Mouse (Mus musculus): ENCODE data around the gene Efcab6. TPM values are rescaled to one million over a fixed set of nuclear protein-coding genes. Genes with fewer than 3 reads are reported as not detected.

Gene Efcab6
- total and polyA plus RNA-seq, 3 experiments, result not detected

- no peak for DNase-seq (ENCODE audit: low read depth, low spot score)
- Histone ChIP-seq H3K79me2 (ENCODE audit: control insufficient read depth, insufficient read depth, low read length, poor library complexity) (no peaks in the 10 kb centered on the region), H3K9ac (ENCODE audit: control insufficient read depth, low read depth, low read length, poor library complexity, severe bottlenecking) (no peak overlapping the region), H3K4me3 (ENCODE audit: control insufficient read depth in 1 of 2, insufficient read depth in 1 of 2, low read depth in 2 of 2, low read length in 2 of 2) (no peak overlapping the region), H3K27me3 (ENCODE audit: control insufficient read depth in 1 of 2, insufficient read depth in 2 of 2, low read length in 2 of 2) (no peaks in the 10 kb centered on the region), H3K9me3 (replicated peaks; ENCODE audit: insufficient read depth, low read length) (no peaks in the 10 kb centered on the region), H3K27ac (ENCODE audit: control insufficient read depth, low read depth, low read length) (no peak overlapping the region), H3K36me3 (ENCODE audit: control insufficient read depth in 1 of 2, insufficient read depth in 2 of 2, low read length in 2 of 2) (no peaks in the 10 kb centered on the region), H3K4me1 (ENCODE audit: control insufficient read depth in 1 of 2, insufficient read depth in 2 of 2, low read length in 2 of 2) (no peaks in the 10 kb centered on the region)
- TF ChIP-seq USF2 (IDR thresholded peaks at IDR 0.05; ENCODE audit: borderline replicate concordance in 1 of 2, insufficient read depth in 1 of 2, low read depth in 1 of 2, low read length in 2 of 2) (no peak), ZMIZ1 (IDR thresholded peaks at IDR 0.05; ENCODE audit: low read depth, low read length) (no peak), POLR2AphosphoS5 (IDR thresholded peaks at IDR 0.05; ENCODE audit: borderline replicate concordance, low read depth, low read length) (no peak), GABPA (IDR thresholded peaks at IDR 0.05; ENCODE audit: low read depth, low read length) (no peak), NRF1 (IDR thresholded peaks at IDR 0.05; ENCODE audit: insufficient read depth, low read depth, low read length, poor library complexity, severe bottlenecking) (no peak), CHD1 (IDR thresholded peaks at IDR 0.05; ENCODE audit: low read depth, low read length) (no peak), UBTF (IDR thresholded peaks at IDR 0.05; ENCODE audit: borderline replicate concordance, insufficient read depth, low read depth, low read length) (no peak), ZC3H11A (IDR thresholded peaks at IDR 0.05; ENCODE audit: low read depth, low read length) (no peak), CTCF (IDR thresholded peaks at IDR 0.05 in 2 of 3, conservative IDR thresholded peaks at IDR 0.05 in 1 of 3; ENCODE audit: control insufficient read depth in 1 of 3, insufficient read depth in 1 of 3, low read depth in 2 of 3, low read length in 3 of 3, poor library complexity in 1 of 3, severe bottlenecking in 1 of 3) (no peak)
These were observed 39.5 kb downstream of the Efcab6 start for GRCm38 (mm10) chr15:84025651-84026050.

GRCm38 (mm10) chr15:84024851-84025250 lies 40.3 kb downstream of the Efcab6 start:
- Histone ChIP-seq H3K79me2 (ENCODE audit: control insufficient read depth, insufficient read depth, low read length, poor library complexity) (no peaks in the 10 kb centered on the region), H3K9me3 (replicated peaks; ENCODE audit: insufficient read depth, low read length) (no peaks in the 10 kb centered on the region), H3K9ac (ENCODE audit: control insufficient read depth, low read depth, low read length, poor library complexity, severe bottlenecking) (no peak overlapping the region), H3K27ac (ENCODE audit: control insufficient read depth, low read depth, low read length) (no peak overlapping the region), H3K27me3 (ENCODE audit: control insufficient read depth in 1 of 2, insufficient read depth in 2 of 2, low read length in 2 of 2) (no peaks in the 10 kb centered on the region), H3K36me3 (ENCODE audit: control insufficient read depth in 1 of 2, insufficient read depth in 2 of 2, low read length in 2 of 2) (no peaks in the 10 kb centered on the region), H3K4me1 (ENCODE audit: control insufficient read depth in 1 of 2, insufficient read depth in 2 of 2, low read length in 2 of 2) (no peaks in the 10 kb centered on the region), H3K4me3 (ENCODE audit: control insufficient read depth in 1 of 2, insufficient read depth in 1 of 2, low read depth in 2 of 2, low read length in 2 of 2) (no peak overlapping the region)
- TF ChIP-seq MYC (IDR thresholded peaks at IDR 0.05; ENCODE audit: low read depth, low read length) (no peak), MAFK (IDR thresholded peaks at IDR 0.05; ENCODE audit: borderline replicate concordance, low read depth, low read length) (no peak), CHD2 (IDR thresholded peaks at IDR 0.05; ENCODE audit: low read length) (no peak), ZNF384 (IDR thresholded peaks at IDR 0.05; ENCODE audit: low read depth, low read length) (no peak)
- DNase-seq (ENCODE audit: low read depth, low spot score), result no peak
